Comparison of ENCODE assay signal across 31 mouse cellular contexts in genomic region chr9:101042249-101042648, GRCm38 (mm10). TPM values are rescaled to one million over a fixed set of nuclear protein-coding genes. Genes with fewer than 3 reads are reported as not detected.
A peak's percentile ranks its signal among the peaks of the same experiment; 100 is the strongest.
DNase-seq lines count a peak whose midpoint lies in the region; ATAC-seq and TF ChIP-seq lines count a peak whose summit lies in the region.
"Had no signal": no experiment of that assay in that cellular context is flagged by ENCODE, and none has a peak within 500 bp of the region (broad histone marks: within the 10 kb centered on the region; RNA-seq: fewer than 3 reads in every experiment).

No protein-coding gene starts in this region.

- no peaks in the 10 kb centered on the region for H3K9me3 ChIP-seq in ES-Bruce4 (replicated peaks; ENCODE audit: control insufficient read depth, insufficient read depth, low read length, poor library complexity, severe bottlenecking)
- H3K9me3 ChIP-seq: heart, embryonic 13.5 days; hindbrain, embryonic 10.5 days; hindbrain, embryonic 15.5 days; limb, embryonic 10.5 days; limb, embryonic 15.5 days; liver, embryonic 13.5 days; neural tube, embryonic 12.5 days had no signal

- no peak overlapping the region for H3K9ac ChIP-seq in ES-Bruce4 (ENCODE audit: low read depth, poor library complexity, severe bottlenecking)
- H3K9ac ChIP-seq: heart, embryonic 13.5 days; hindbrain, embryonic 15.5 days; limb, embryonic 15.5 days; liver, embryonic 13.5 days; neural tube, embryonic 12.5 days had no signal

- TF ChIP-seq POLR2A in ES-Bruce4 (IDR thresholded peaks at IDR 0.05; ENCODE audit: insufficient read depth, low read length): no peak

- 0 out of 2 replicates have a peak, but pooled peaks have one; percentile 26 for TF ChIP-seq EP300 in ES-Bruce4 (IDR thresholded peaks at IDR 0.05; ENCODE audit: insufficient read depth, low read depth, low read length)

- peaks cover 2% of the 10 kb centered on the region for H3K4me1 ChIP-seq in ES-Bruce4 (ENCODE audit: control insufficient read depth, insufficient read depth, low read length)
- H3K4me1 ChIP-seq: heart, embryonic 13.5 days; hindbrain, embryonic 15.5 days; limb, embryonic 15.5 days had no signal

- H3K27me3 ChIP-seq in ES-Bruce4 (ENCODE audit: control insufficient read depth, insufficient read depth, low read length, poor library complexity, severe bottlenecking): no peaks in the 10 kb centered on the region
- H3K27me3 ChIP-seq: heart, embryonic 13.5 days; hindbrain, embryonic 15.5 days; limb, embryonic 15.5 days; liver, embryonic 13.5 days; neural tube, embryonic 12.5 days had no signal

- H3K27ac ChIP-seq in ES-Bruce4 (ENCODE audit: insufficient read depth, low read length): peak overlapping the region; percentile 37; the same call in 1 of the 2 replicates
- H3K27ac ChIP-seq: heart, adult 2 months; heart, embryonic 13.5 days; hindbrain, embryonic 10.5 days; hindbrain, embryonic 15.5 days; layer of hippocampus, adult 2 months; limb, embryonic 10.5 days; limb, embryonic 15.5 days; liver, embryonic 13.5 days; macrophage; neural tube, embryonic 12.5 days; stomach, postnatal 0 days had no signal

- H3K4me3 ChIP-seq in ES-Bruce4 (ENCODE audit: low read depth, low read length): peak overlapping the region; percentile 5; the same call in 1 of the 2 replicates
- H3K4me3 ChIP-seq: heart, adult 2 months; heart, embryonic 13.5 days; hindbrain, embryonic 10.5 days; hindbrain, embryonic 15.5 days; layer of hippocampus, adult 2 months; limb, embryonic 10.5 days; limb, embryonic 15.5 days; liver, embryonic 13.5 days; neural tube, embryonic 12.5 days had no signal

- DNase-seq in WW6 (ENCODE audit: low read depth, low spot score): peak; percentile 59
- no peak for DNase-seq in urinary bladder, postnatal 4 days (ENCODE audit: low spot score in 2 of 2)
- no peak for DNase-seq in embryo, embryonic 11 days
- DNase-seq: adrenal gland, postnatal 25 days; cerebellum, adult 18-20 months; cerebellum, postnatal 10 days; gastrocnemius, postnatal 25 days; heart, adult 2 months; heart, postnatal 10 days; kidney, adult 2 months; kidney, postnatal 36 days; liver, embryonic 13.5 days; lung, adult 18-20 months; right cerebral cortex, postnatal 4 days; thymus, adult 18-20 months; thymus, postnatal 25 days had no signal

- ATAC-seq in megakaryocyte, adult 5-6 weeks (ENCODE audit: poor library complexity, severe bottlenecking): peak; percentile 74
- no peak for ATAC-seq in erythroblast, adult 5-6 weeks (replicated peaks; ENCODE audit: low FRiP score, poor library complexity, severe bottlenecking)
- ATAC-seq: forebrain, embryonic 14.5 days; lung, postnatal 0 days; midbrain, embryonic 16.5 days had no signal

- TF ChIP-seq CTCF in ES-Bruce4 (IDR thresholded peaks at IDR 0.05; ENCODE audit: low read depth, low read length): no peak

- H3K36me3 ChIP-seq in ES-Bruce4 (ENCODE audit: control insufficient read depth, insufficient read depth, low read length, poor library complexity, severe bottlenecking): no peaks in the 10 kb centered on the region
- H3K36me3 ChIP-seq: heart, embryonic 13.5 days; hindbrain, embryonic 10.5 days; hindbrain, embryonic 15.5 days; limb, embryonic 10.5 days; limb, embryonic 15.5 days; liver, embryonic 13.5 days; neural tube, embryonic 12.5 days had no signal

RNA-seq across cellular contexts. Expression of gene Pccb, which starts 7.6 kb away (rescaled TPM):
- polyA plus RNA-seq in ES-Bruce4 (2011; ENCODE audit: insufficient read depth, insufficient read length, low read depth, missing spikeins): 16.1 and 17.8 TPM in 2 replicates
- 9.8 and 12.2 TPM in 2 replicates for total RNA-seq in megakaryocyte, adult 5-6 weeks (2015)
- 6.4 and 8.0 TPM in 2 replicates for total RNA-seq in megakaryocyte, adult 5-6 weeks (2017)
- total RNA-seq in erythroblast, adult 5-6 weeks (2015; ENCODE audit: low replicate concordance): 7.7 and 11.3 TPM in 2 replicates
- 4.9 and 7.4 TPM in 2 replicates for total RNA-seq in erythroblast, adult 5-6 weeks (2017; ENCODE audit: low replicate concordance)

RNA-seq across cellular contexts. Expression of gene Msl2, which starts 31.7 kb away (rescaled TPM):
- 42.4 and 46.1 TPM in 2 replicates for polyA plus RNA-seq in ES-Bruce4 (2011; ENCODE audit: insufficient read depth, insufficient read length, low read depth, missing spikeins)
- 85.6 and 92.6 TPM in 2 replicates for total RNA-seq in megakaryocyte, adult 5-6 weeks (2015)
- total RNA-seq in megakaryocyte, adult 5-6 weeks (2017): 44.9 and 53.4 TPM in 2 replicates
- 51.4 and 56.9 TPM in 2 replicates for total RNA-seq in erythroblast, adult 5-6 weeks (2015; ENCODE audit: low replicate concordance)
- 47.2 and 49.1 TPM in 2 replicates for total RNA-seq in erythroblast, adult 5-6 weeks (2017; ENCODE audit: low replicate concordance)
